Mouse (Mus musculus): ENCODE results near the gene Sppl2b. TPM values are rescaled to one million over a fixed set of nuclear protein-coding genes. Genes with fewer than 3 reads are reported as not detected.

Sppl2b gene
- polyA plus RNA-seq (2012; rRNA removed; ENCODE audit: low replicate concordance): 96.5 and 123 TPM in 2 replicates

DNA sequence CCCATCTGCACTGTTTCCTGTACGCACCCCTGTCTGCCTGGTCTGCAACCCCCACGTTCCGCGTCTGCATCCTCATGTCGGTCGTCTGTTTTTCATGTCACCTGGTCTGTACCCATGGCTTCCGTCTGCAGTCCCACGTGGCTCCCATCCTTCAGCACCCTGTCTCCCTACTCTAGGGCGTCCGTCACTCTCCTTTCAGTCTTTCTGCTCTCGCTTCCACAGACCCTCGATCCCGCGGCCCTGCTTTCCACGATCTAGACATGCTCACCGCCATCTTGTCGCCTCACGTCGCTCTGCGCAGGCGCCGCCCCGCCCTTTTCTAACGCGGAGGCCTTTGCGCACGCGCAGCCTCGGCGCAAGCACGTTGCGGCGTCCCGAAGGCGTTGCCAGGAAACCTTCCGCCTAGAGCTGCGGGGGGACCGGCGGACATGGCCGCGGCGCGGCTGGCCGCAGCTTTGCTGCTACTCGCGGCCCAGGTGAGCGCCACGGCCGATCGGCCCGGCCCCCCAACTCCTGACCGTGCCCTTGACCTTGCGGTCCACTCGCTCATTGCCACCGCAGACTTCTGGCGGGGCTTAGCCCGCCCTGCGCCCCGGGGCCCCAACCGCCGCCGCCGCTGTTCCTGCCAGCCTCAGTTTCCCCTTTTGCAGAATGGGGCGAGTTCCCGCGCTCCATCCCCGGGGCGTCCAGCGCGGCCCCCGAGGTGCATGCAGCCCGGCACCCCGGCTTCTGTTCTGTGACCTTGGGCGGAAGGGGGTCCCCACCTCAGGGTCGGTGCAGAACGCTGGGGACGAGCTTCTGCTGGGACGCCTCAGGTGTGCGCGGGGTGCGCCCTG lies at the start of gene Sppl2b, which contains the start of gene Lsm7:
TSS of gene Sppl2b (plus strand) at position 363 of the 836 bp plus-strand sequence.
TSS of gene Lsm7 (minus strand) at position 297 of the 836 bp plus-strand sequence.

DNA sequence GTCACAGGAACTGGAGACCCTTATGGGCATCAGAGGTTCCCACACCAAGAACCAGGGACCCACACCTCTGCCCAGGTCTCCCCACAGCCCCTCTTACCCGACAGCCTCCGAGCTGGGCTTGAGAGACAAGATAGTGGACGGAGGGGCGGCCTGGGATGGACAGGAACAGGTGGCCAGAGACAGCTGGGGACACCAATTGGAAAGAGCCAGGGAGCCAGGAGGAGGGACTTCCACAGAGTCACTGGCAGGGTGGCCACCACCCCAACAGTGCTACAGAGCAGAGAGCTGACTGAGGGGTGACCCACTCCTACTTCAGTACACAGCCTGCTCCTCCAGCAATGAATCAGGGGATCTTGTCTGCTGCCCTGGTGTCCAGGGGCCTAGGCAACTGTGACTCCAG lies 41.7 kb upstream of the Sppl2b start, which contains the start of gene Jsrp1:
TSS of gene Jsrp1 (minus strand) at position 133 of the 400 bp plus-strand sequence.

DNA sequence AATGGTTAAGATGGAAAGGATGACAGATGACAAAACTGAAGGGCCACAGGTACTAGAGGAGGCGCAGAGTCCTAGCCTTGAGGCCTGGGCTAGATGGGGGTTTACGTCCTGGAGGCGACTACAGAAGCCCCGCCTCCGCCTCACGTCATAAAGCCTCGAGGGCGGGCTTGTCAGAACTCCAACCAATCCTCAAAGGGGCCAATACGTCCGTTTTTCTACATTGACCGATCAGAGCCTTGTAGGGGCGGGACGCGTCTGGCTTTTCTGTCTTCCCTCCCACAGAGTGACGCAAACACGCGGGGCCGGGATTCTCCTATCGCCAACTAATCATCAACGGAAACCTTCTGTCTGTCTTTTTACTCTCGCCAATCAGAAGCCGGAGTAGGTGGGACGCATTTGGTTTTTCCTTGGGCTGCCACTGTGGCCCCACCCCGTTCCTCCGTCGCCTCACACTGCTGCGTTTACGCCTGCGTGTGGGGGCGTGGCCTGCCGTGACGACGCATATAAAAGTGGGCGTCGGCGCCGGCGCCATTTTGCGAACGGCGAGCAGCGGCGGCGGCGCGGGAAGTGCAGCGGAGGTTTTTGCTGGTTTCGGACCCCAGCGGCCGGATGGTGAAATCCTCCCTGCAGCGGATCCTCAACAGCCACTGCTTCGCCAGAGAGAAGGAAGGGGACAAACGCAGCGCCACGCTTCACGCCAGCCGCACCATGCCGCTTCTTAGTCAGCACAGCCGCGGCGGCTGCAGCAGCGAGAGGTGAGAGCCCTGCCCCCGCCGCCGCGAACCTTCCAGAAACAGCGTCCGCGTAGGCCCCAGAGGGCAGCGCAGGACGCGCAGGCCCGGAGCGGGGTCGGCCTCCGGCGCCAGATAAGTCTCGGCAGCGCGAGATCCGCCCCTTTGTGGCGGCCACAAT lies 28.7 kb upstream of the Sppl2b start, which contains the start of gene Oaz1:
TSS of gene Oaz1 (plus strand) at position 506 of the 912 bp plus-strand sequence.

DNA sequence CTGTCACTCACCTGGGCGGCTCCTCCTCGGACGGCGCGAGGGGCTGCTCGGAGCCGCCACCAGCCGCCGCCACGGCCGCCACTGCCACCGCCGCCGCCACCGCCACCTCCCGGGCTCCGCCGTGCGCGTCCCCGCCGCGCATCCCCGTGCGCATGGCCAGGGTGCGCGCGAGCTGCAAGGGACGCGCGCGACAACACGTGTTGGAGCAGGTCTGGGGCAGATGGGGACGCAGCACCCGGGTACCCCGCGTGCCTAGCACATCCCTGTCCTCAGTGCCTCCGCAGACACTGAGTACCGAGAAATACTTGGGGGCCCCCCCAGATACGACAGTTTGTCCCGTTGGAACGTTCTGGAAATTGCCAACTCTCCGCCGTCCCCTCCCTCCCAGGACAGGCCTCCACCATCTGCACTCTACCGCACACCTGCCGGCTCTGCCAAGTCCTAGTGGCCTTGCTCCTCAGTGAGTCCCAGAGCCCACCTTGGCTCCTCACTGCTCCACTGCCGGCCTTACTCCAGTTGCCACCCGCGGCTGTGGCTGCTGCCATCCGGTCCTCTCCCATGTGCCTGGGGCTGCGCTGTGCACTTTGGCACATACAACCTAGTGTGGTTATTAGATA lies 11.0 kb upstream of the Sppl2b start, which contains the start of gene Lingo3:
TSS of gene Lingo3 (minus strand) at position 109 of the 617 bp plus-strand sequence.

DNA sequence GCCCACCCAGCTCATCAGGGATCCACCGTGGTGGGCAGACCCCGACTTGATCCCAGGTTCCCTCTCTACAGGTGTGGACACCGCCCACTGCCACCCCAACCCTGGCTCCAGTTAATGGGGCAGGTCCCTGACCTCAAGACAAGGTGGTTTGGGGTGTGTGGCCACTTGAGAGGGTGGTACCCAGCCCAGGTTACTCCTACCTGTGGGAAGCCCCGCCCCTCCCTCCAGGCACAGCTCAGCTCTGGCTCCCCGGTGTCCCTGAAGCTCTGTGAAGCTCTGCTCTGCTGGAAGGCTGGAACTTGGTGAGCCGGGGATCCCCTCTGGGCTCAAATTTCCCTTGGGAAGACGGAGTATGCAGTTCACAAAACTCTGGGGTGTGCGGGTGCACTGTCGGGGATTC lies 16.5 kb downstream of the Sppl2b start, which contains the start of gene Tmprss9:
TSS of gene Tmprss9 (plus strand) at position 268 of the 400 bp plus-strand sequence.

DNA sequence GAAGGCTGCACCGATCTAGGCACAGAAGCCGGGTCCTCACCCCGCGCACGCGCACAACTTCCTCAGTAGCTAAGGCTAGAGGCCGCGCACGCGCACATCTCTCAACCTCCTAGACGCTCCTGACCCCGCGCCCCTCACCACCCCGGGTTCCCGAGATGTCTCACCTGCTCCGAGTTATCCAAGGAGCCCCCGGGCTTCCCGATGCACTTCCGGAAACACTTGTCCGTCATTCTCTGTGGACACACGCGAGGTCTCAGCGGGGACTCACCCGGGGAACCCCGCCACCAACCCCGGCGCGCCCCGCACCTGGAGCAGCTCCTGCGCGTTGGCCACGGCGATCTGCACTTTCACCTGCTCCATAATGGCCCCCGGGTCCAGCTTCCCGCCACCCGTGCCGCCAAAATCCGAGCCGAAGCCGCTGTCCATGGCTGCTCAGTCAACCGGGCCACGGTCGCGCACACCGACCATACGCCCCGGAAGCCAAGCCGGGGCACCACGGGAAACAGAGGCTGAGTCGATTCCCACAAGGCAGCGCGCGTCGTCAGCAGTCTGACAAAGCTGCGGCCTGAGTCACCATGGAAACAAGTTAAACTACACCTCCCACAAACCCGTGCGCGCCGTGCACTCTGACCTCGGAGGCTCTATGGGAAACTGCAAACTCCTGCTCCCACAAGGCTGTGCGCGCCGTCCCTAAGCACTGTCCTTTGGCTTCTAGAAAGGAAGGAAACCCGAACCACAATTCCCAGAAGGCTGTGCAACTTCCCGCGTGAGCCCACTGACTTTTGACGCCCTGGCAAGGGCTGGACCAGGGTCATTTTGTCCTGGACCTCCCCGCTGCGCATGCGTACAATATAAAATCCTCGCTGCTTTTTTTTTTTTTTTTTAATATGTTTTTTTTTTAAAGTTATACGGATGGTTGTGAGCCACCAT lies 45.5 kb downstream of the Sppl2b start, which contains the start of gene Timm13:
TSS of gene Timm13 (minus strand) at position 652 of the 930 bp plus-strand sequence.

DNA sequence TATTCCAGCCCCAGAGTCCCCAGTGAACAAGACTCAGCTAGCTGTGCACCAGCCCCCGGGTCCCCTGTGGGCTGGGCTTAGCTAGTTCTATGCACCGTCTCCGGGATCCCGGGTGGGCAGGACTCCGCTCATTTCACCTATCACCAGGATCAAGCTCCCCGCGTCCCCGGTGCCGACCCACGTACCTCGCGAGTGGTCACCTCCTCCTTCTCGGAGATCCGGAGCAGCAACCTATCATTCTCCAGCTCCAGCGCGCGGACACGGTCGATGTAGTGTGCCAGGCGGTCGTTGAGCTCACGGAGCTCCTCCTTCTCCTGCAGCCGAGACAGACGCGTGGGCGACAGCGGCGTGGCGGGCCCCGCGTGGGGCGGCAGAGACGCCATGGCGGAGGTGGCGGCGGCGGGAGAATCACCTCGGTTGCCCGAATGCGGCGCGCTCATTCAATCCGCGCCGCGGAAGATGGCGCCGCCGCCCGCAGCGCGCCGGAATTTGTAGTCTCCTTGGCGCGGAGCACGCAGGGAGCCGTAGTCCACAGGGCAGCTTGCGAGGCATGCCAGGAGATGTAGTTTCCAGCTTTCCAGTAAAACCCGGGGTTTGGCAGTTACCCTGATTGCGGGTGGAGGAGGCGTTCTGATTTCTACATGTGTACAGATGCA lies 62.8 kb downstream of the Sppl2b start, which contains the start of gene Lmnb2:
TSS of gene Lmnb2 (minus strand) at position 467 of the 656 bp plus-strand sequence.

Other genes with a start within 250 kb of the Sppl2b start
- 2.7 and 3.6 TPM in 2 replicates for gene Gm49322, start 249.3 kb upstream of the Sppl2b start, polyA plus RNA-seq (2012; rRNA removed; ENCODE audit: low replicate concordance)
- gene Csnk1g2, start 232.4 kb upstream of the Sppl2b start, polyA plus RNA-seq (2012; rRNA removed; ENCODE audit: low replicate concordance): 181 and 382 TPM in 2 replicates
- 87.3 and 118 TPM in 2 replicates for gene Btbd2, start 198.2 kb upstream of the Sppl2b start, polyA plus RNA-seq (2012; rRNA removed; ENCODE audit: low replicate concordance)
- 740 and 1,180 TPM in 2 replicates for gene Mknk2, start 177.2 kb upstream of the Sppl2b start, polyA plus RNA-seq (2012; rRNA removed; ENCODE audit: low replicate concordance)
- gene Mob3a, start 153.3 kb upstream of the Sppl2b start, polyA plus RNA-seq (2012; rRNA removed; ENCODE audit: low replicate concordance): 80.9 and 125 TPM in 2 replicates
- 46.0 and 58.0 TPM in 2 replicates for gene Izumo4, start 153.1 kb upstream of the Sppl2b start, polyA plus RNA-seq (2012; rRNA removed; ENCODE audit: low replicate concordance)
- gene Ap3d1, start 113.0 kb upstream of the Sppl2b start, polyA plus RNA-seq (2012; rRNA removed; ENCODE audit: low replicate concordance): 127 and 144 TPM in 2 replicates
- 18.6 and 59.0 TPM in 2 replicates for gene Dot1l, start 100.1 kb upstream of the Sppl2b start, polyA plus RNA-seq (2012; rRNA removed; ENCODE audit: low replicate concordance)
- gene Sf3a2, start 57.1 kb upstream of the Sppl2b start, polyA plus RNA-seq (2012; rRNA removed; ENCODE audit: low replicate concordance): 28.5 and 70.7 TPM in 2 replicates
- 48.7 and 79.2 TPM in 2 replicates for gene Plekhj1, start 56.6 kb upstream of the Sppl2b start, polyA plus RNA-seq (2012; rRNA removed; ENCODE audit: low replicate concordance)
- gene Amh, start 50.0 kb upstream of the Sppl2b start, polyA plus RNA-seq (2012; rRNA removed; ENCODE audit: low replicate concordance): 0.47 and 3.1 TPM in 2 replicates
- 0.38 and 44.2 TPM in 2 replicates for gene Jsrp1, start 41.8 kb upstream of the Sppl2b start, polyA plus RNA-seq (2012; rRNA removed; ENCODE audit: low replicate concordance)
- 1,126 and 1,128 TPM in 2 replicates for gene Oaz1, start 28.6 kb upstream of the Sppl2b start, polyA plus RNA-seq (2012; rRNA removed; ENCODE audit: low replicate concordance)
- gene Lingo3, start 11.2 kb upstream of the Sppl2b start, polyA plus RNA-seq (2012; rRNA removed; ENCODE audit: low replicate concordance): 3.3 TPM in 1 of 2 replicates, not detected in the other
- gene Lsm7, start 66 bp upstream of the Sppl2b start, polyA plus RNA-seq (2012; rRNA removed; ENCODE audit: low replicate concordance): 89.6 and 111 TPM in 2 replicates
- 0.13 and 0.14 TPM in 2 replicates for gene Tmprss9, start 16.6 kb downstream of the Sppl2b start, polyA plus RNA-seq (2012; rRNA removed; ENCODE audit: low replicate concordance)
- gene Timm13, start 45.7 kb downstream of the Sppl2b start, polyA plus RNA-seq (2012; rRNA removed; ENCODE audit: low replicate concordance): 202 and 257 TPM in 2 replicates
- 11.2 and 14.6 TPM in 2 replicates for gene Lmnb2, start 63.0 kb downstream of the Sppl2b start, polyA plus RNA-seq (2012; rRNA removed; ENCODE audit: low replicate concordance)
- gene Gadd45b, start 74.8 kb downstream of the Sppl2b start, polyA plus RNA-seq (2012; rRNA removed; ENCODE audit: low replicate concordance): 31.8 and 52.6 TPM in 2 replicates
- 6.4 and 7.3 TPM in 2 replicates for gene Gng7, start 159.7 kb downstream of the Sppl2b start, polyA plus RNA-seq (2012; rRNA removed; ENCODE audit: low replicate concordance)
- gene Diras1, start 170.4 kb downstream of the Sppl2b start, polyA plus RNA-seq (2012; rRNA removed; ENCODE audit: low replicate concordance): 0.09 and 0.27 TPM in 2 replicates
- gene Slc39a3, start 182.2 kb downstream of the Sppl2b start, polyA plus RNA-seq (2012; rRNA removed; ENCODE audit: low replicate concordance): 36.6 and 42.0 TPM in 2 replicates
- 313 and 371 TPM in 2 replicates for gene Sgta, start 204.9 kb downstream of the Sppl2b start, polyA plus RNA-seq (2012; rRNA removed; ENCODE audit: low replicate concordance)
- gene Thop1, start 214.8 kb downstream of the Sppl2b start, polyA plus RNA-seq (2012; rRNA removed; ENCODE audit: low replicate concordance): 30.9 and 38.7 TPM in 2 replicates
- 2.5 TPM in 2 replicates for gene Creb3l3, start 243.6 kb downstream of the Sppl2b start, polyA plus RNA-seq (2012; rRNA removed; ENCODE audit: low replicate concordance)